Mouse (Mus musculus): ENCODE data around the gene Pld3.

DNA sequence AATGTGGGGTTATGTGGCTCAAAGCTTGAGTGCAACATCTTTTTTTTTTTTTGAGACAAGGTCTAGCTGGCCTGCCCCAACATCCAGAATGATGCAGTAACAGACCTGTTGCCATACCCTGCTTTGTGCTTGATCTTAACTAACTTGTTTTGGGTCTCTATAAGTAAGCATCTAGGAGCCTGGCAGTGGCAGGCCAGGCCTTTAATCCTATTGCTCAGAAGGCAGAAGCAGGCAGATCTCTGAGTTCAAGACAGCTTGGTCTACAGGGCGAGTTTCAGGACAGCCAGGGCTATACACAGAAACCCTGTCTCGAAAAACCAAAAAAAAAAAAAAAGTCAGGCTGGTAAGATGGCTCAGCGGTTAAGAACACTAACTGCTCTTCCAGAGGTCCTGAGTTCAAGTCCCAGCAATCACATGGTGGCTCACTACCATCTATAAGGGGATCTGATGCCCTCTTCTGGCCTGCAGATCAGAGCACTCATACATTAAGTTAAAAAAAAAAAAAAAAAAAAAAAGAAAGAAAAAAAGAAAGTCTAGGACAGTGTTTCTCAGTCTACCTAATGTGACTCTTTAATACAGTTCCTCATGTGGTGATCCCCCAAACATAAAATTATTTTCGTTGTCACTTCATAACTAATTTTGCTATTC is 37.7 kb upstream of the Pld3 start:
- TF ChIP-seq CTCF (conservative IDR thresholded peaks at IDR 0.05; ENCODE audit: low read length) (no peak), NANOG (IDR thresholded peaks at IDR 0.05; ENCODE audit: borderline replicate concordance, low read length) (no peak), POU5F1 (IDR thresholded peaks at IDR 0.05; ENCODE audit: borderline replicate concordance, low read length) (no peak)
